Mouse (Mus musculus) embryonic facial prominence, embryonic 15.5 days (tissue): ENCODE results near the gene Basp1. TPM values are rescaled to one million over a fixed set of nuclear protein-coding genes. Genes with fewer than 3 reads are reported as not detected.

Source experiments
- ATAC-seq: fragments of 200-750 bp; cut with Nextera tagmentation; 2 replicates; pipeline ENCODE4 v1.8.0; 2017; ENCODE audit warnings: low read depth, moderate TSS enrichment; ENCODE audit not compliant: insufficient number of reproducible peaks, low FRiP score, low TSS enrichment
- H3K27ac ChIP-seq: fragments of 300-500 bp; sonication (generic); replicated peaks from 2 replicates; pipeline ENCODE4 v1.5.1; 2015; ENCODE audit warnings: mild to moderate bottlenecking, inconsistent platforms
- H3K27me3 ChIP-seq: fragments of 300-500 bp; sonication (generic); 2 replicates; pipeline ENCODE4 v1.6.1; 2015; ENCODE audit warnings: inconsistent platforms
- H3K36me3 ChIP-seq: fragments of 300-500 bp; sonication (generic); 2 replicates; pipeline ENCODE4 v1.6.1; 2015; ENCODE audit warnings: mild to moderate bottlenecking, inconsistent platforms
- H3K4me1 ChIP-seq: fragments of 300-500 bp; sonication (generic); 2 replicates; pipeline ENCODE4 v1.6.1; 2015; ENCODE audit warnings: inconsistent platforms
- H3K4me2 ChIP-seq: fragments of 300-500 bp; sonication (generic); replicated peaks from 2 replicates; pipeline ENCODE4 v1.6.1; 2015; ENCODE audit warnings: mild to moderate bottlenecking, inconsistent platforms
- H3K4me3 ChIP-seq: fragments of 300-500 bp; sonication (generic); replicated peaks from 2 replicates; pipeline ENCODE4 v1.5.1; 2015; ENCODE audit warnings: mild to moderate bottlenecking, inconsistent platforms
- H3K9ac ChIP-seq: fragments of 300-500 bp; sonication (generic); 2 replicates; pipeline ENCODE4 v1.6.1; 2015; ENCODE audit warnings: inconsistent platforms
- H3K9me3 ChIP-seq: fragments of 300-500 bp; sonication (generic); replicated peaks from 2 replicates; pipeline ENCODE4 v1.6.1; 2016; ENCODE audit warnings: inconsistent platforms
- WGBS: fragments of 180-500 bp; shearing (Covaris S2); methylation state at CpG from one replicate; pipeline ENCODE4 v1.1.7; 2015; 5-methylcytosine and 5-hydroxymethylcytosine counted together
- polyA plus RNA-seq: library from polyadenylated mRNA; unstranded; fragments of >200 nt; fragmentation: Nextera tagmentation; extraction: Ambion mirVana; gene quantifications from 2 replicates; pipeline ENCODE4 v1.2.1, GENCODE M21; 2015

Basp1 gene
- polyA plus RNA-seq, 1 experiment from 2014 or later, result 56.8 TPM

DNA sequence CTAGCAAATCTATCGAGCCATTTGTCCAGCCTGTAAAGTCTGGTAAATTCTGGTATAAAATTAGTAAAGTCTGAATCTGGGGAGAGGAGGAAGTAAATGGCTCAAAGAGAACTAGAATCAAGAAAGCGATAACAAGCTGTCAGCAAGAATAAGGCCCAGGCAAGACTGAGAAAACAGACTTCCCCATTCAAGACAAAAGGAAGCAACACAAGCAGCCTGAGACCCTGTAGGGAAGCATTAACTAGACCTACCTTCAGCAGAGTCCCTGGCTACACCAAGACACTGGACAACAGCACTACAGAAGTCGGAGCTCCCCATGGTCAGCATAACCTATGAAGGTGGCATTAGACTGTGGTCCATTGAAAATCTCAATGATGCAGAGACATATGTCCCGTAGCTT, 91.9 kb downstream of the Basp1 start:
- no peaks in the 10 kb centered on the region for H3K9me3 ChIP-seq
- no peak overlapping the region for H3K9ac ChIP-seq
- no peak overlapping the region for H3K27ac ChIP-seq
- H3K4me2 ChIP-seq, result no peak overlapping the region
- no peak for ATAC-seq
- H3K36me3 ChIP-seq, result no peaks in the 10 kb centered on the region
- no peaks in the 10 kb centered on the region for H3K27me3 ChIP-seq
- H3K4me3 ChIP-seq, result no peak overlapping the region
- no peaks in the 10 kb centered on the region for H3K4me1 ChIP-seq
- WGBS, result 86% methylated on average over 4 of the region's 4 CpGs

- Histone ChIP-seq H3K9me3 (no peaks in the 10 kb centered on the region), H3K27ac (no peak overlapping the region), H3K36me3 (no peaks in the 10 kb centered on the region), H3K9ac (no peak overlapping the region), H3K4me1 (no peaks in the 10 kb centered on the region), H3K4me2 (no peak overlapping the region), H3K27me3 (no peaks in the 10 kb centered on the region), H3K4me3 (no peak overlapping the region)
- no peak for ATAC-seq
- 88% methylated on average over 3 of the region's 3 CpGs for WGBS
Observed at GRCm38 (mm10) chr15:25314471-25314870, 99.1 kb downstream of the Basp1 start.

Other genes starting within 250 kb of the Basp1 start
- 34.0 and 34.9 TPM in 2 replicates for gene Myo10, start 208.8 kb upstream of the Basp1 start, polyA plus RNA-seq